Mouse (Mus musculus) urinary bladder, adult 18-20 months (tissue): Measurements from ENCODE around the gene Pebp1.

Source experiments
- DNase-seq, 2 experiments: peaks; one replicate each; pipeline ENCODE4 v3.0.0; 2022; ENCODE audit warnings: low spot score in 2 of 2, mixed read lengths in 2 of 2

Gene Pebp1

DNA sequence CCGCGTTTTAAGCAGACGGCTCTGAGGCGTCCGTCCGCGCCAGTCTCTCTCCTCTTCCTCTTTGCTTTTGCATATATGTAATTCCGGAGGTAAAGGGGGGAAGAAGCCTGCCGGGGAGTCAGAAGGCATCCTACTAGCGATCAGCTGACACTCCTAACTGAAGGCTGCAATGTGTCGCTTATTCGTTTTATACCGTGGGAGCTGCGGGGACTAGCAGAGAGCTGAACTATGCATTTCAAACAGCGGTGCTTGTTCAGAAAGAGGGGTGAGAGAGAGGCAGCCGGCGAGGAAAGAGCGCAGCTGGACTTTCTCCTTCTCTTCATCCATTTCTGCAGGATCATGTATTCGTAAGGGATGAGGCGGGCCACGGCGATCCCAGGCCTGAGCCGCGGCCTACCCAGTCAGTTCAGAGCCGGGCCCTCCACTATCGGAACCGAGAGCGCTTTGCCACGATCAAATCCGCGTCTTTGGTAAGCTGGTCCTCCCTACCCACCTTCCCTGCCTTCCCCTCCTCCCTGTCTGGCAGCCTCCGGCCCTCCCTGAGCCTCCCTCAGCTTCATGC, 46.6 kb downstream of the Pebp1 start:
- DNase-seq = no peak

DNA sequence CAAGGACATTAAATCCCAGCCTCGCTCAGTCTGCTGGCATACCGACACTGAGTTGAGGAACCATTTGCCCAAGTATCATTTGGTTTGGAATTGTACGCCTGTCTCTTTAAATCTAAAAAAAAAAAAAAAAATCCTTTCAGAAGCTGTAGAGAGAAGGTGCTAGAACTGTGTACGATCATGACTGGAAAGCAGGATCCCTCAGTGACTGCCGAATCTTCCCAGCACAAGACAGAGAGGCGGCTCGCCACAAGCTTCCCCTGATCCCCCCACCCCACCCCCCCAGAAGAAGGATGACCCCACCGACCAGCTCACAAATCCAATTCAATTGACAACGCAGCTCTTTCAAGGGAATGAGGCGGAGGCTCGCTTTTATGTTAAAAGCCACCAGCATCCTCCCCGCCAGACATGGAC, 47.1 kb downstream of the Pebp1 start:
- no peak for DNase-seq

DNA sequence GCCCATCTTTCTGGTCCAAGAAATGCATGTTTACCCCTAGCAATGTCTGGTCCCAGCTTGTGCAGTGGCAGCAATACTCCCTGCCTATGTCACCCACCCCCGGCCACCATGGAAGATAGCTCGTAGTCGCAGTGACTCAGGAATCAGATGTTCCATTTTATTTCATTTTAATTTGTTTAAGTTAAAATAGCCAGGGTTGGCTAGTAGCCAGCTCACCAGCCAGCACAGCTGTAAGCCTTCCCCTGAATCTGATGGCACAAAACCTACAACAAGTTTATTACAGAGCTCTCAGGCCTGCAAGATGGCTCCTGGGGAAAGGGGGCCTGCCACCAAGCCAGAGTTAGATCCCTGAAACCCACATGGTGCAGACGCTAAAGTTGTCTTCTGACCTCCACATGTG, 48.3 kb downstream of the Pebp1 start:
- no peak for DNase-seq

DNA sequence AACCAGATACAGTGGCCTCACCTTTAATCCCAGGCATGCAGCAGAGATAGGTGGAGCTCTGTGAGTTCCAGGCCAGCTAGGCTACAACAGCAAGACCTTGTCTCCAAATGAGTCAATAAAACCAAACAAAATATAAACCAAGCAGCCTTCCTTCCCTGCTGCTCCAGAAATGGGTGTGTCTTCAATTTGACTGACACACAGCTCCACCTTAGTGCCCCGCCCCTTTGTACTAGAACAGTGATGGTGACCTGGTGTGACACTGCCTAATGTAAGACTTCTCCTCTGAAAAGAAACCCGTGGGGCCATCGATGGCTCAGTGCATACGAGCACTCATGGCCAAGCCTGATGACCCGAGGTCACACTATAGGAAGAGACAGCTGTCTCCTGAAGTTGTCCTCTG, 50.9 kb downstream of the Pebp1 start:
- no peak for DNase-seq
